Mouse (Mus musculus): ENCODE data around the gene AC170998.1.
"Not testable (repeated sequence)": the region's sequence is repeated elsewhere in the genome, so short reads cannot be mapped to it uniquely, and the experiment has no call there.

AC170998.1 gene

GRCm38 (mm10) chr17:28707136-28707627 lies 18.7 kb upstream of the AC170998.1 start:
- DNase-seq, result no peak

GRCm38 (mm10) chr17:28707816-28708215 lies 18.1 kb upstream of the AC170998.1 start:
- DNase-seq, result no peak

GRCm38 (mm10) chr17:28708989-28709388 lies 16.9 kb upstream of the AC170998.1 start:
- no peak for DNase-seq

GRCm38 (mm10) chr17:28709552-28710290 lies 16.2 kb upstream of the AC170998.1 start:
- peak in 1 of 2 experiments; percentile 31 for DNase-seq

- DNase-seq, result no peak
Measured at GRCm38 (mm10) chr17:28710291-28710688, 15.6 kb upstream of the AC170998.1 start.

- no peak for DNase-seq
Measured at GRCm38 (mm10) chr17:28711237-28711636, 14.6 kb upstream of the AC170998.1 start.

- DNase-seq, result no peak
Measured at GRCm38 (mm10) chr17:28712305-28712704, 13.6 kb upstream of the AC170998.1 start.

GRCm38 (mm10) chr17:28714006-28714405 lies 11.9 kb upstream of the AC170998.1 start:
- DNase-seq, result no peak

GRCm38 (mm10) chr17:28715832-28716548 lies 9.9 kb upstream of the AC170998.1 start:
- no peak for DNase-seq

GRCm38 (mm10) chr17:28717535-28717934 lies 8.3 kb upstream of the AC170998.1 start:
- no peak for DNase-seq

- not testable (repeated sequence) for DNase-seq
Measured at GRCm38 (mm10) chr17:28727511-28727910, 1.6 kb downstream of the AC170998.1 start.

GRCm38 (mm10) chr17:28735317-28736105 lies 9.6 kb downstream of the AC170998.1 start:
- no peak for DNase-seq

- DNase-seq, result peak in 1 of 2 experiments; percentile 23
Measured at GRCm38 (mm10) chr17:28736486-28736885, 10.6 kb downstream of the AC170998.1 start.

GRCm38 (mm10) chr17:28737973-28738372 lies 12.1 kb downstream of the AC170998.1 start:
- DNase-seq, result no peak

- DNase-seq, result no peak
Measured at GRCm38 (mm10) chr17:28739244-28739643, 13.4 kb downstream of the AC170998.1 start.

GRCm38 (mm10) chr17:28743145-28743866 lies 17.4 kb downstream of the AC170998.1 start:
- DNase-seq, result peak in 1 of 2 experiments; percentile 32

- DNase-seq, result no peak
Measured at GRCm38 (mm10) chr17:28743916-28744315, 18.0 kb downstream of the AC170998.1 start.

- DNase-seq, result no peak
Measured at GRCm38 (mm10) chr17:28745773-28746172, 19.9 kb downstream of the AC170998.1 start.

GRCm38 (mm10) chr17:28748001-28748400 lies 22.1 kb downstream of the AC170998.1 start:
- no peak for DNase-seq

- peak; percentile 35 to 37 for DNase-seq
Measured at GRCm38 (mm10) chr17:28750580-28750979, 24.7 kb downstream of the AC170998.1 start.

GRCm38 (mm10) chr17:28756447-28756846 lies 30.6 kb downstream of the AC170998.1 start:
- DNase-seq, result no peak

- DNase-seq, result no peak
Measured at GRCm38 (mm10) chr17:28757470-28757869, 31.6 kb downstream of the AC170998.1 start.

Measured in lung, postnatal 4 days (tissue).